Mouse (Mus musculus) hematopoietic multipotent progenitor cell, adult 10-12 weeks (in vitro differentiated cells): Measurements from ENCODE around the gene Rbm45. TPM values are rescaled to one million over a fixed set of nuclear protein-coding genes. Genes with fewer than 3 reads are reported as not detected.

Experiments
- polyA plus RNA-seq: library from polyadenylated mRNA; stranded (reverse); fragments of >175 nt; gene quantifications from 2 replicates; pipeline ENCODE4 v1.2.3, GENCODE M21; 2012; ENCODE audit warnings: low replicate concordance

Gene Rbm45
- polyA plus RNA-seq: 10.8 and 17.0 TPM in 2 replicates

DNA sequence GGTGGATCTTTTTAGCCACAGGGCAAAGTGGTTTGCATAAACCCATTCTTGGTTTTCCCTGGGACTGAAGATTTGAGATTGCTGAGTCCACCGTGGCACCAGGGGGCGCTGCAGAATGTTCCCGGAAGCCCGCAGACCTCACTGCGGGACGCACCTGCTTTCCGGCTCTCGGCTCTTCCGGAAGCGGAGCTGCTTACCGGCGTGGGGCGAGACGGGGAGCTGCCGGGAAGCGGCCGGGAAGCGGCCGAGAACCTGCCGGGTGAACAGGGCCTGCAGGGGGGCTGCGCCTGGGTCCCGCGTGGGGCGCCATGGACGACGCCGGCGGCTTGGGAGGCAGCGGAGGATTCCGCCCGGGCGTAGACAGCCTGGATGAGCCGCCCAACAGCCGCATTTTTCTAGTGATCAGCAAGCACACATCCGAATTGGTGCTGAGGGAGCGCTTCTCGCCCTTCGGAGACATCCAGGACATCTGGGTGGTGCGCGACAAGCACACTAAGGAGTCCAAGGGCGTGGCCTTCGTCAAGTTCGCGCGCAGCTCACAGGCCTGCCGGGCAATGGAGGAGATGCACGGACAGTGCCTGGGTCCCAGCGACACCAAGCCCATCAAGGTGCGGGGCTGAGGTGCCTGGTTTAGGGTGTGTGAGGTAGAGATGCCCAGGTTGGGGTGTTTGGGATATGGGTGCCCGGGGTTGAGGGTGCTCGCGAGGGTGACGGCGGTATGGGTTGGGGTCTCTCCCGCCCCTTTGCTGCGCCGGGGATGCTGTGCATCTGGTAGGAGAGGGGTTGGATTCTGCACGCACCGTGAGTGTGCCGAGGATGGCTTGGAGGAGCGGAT lies at the start of gene Rbm45:
Gene Rbm45 (plus strand): TSS at position 164 of the 835 bp plus-strand sequence.

DNA sequence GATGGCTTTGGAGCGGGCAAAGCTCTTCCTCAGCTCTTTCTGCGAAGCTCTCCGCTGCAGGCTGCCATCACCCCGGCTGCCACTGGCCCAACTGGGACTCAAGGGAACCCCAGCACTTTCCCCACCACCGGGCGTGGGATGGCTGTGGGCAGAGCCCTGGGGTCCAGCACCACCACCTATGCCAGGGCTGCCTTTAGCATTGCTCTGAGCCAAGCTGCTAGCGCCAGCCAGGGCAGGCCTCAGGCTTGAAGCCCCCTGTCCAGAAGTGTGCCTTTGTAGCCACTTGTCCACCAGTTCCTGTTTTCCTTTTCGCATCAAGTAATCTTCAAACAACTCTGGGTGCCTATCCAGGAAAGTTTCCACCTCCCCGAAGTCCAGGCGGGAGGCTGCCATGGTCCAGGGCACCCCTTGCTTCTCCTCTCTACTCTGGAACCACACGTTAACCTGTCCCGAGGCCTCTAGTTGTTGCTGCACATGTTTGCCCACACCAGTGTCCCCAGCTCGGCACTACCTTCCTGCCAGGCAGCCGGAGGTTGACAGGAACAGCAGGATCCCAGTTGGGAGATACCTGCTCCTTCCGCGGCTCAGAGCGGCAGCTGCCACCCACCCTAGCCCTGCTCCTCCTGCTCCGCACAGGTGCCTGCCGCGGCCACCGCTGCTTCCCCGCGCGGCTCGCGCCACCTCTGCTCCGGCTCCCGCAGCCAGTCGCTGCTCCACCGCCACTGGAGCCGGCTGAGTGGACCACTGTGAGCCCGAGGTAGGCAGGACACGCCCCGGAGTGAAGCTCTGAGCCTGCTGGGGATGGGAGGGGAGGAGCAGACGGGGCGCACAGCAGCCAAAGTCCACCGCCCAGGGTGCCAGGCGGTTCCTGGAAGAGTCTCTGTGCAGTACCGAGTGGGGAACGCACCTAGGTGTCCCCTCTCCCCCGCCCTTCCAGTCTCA lies 31.3 kb upstream of the Rbm45 start, which contains the start of gene Pde11a:
Gene Pde11a (minus strand): TSS at position 560 of the 942 bp plus-strand sequence.

GRCm38 (mm10) chr2:76360226-76360625 lies 9.6 kb upstream of the Rbm45 start, which contains the start of gene Cyct:
Cyct (minus strand) TSS chr2:76360450.

DNA sequence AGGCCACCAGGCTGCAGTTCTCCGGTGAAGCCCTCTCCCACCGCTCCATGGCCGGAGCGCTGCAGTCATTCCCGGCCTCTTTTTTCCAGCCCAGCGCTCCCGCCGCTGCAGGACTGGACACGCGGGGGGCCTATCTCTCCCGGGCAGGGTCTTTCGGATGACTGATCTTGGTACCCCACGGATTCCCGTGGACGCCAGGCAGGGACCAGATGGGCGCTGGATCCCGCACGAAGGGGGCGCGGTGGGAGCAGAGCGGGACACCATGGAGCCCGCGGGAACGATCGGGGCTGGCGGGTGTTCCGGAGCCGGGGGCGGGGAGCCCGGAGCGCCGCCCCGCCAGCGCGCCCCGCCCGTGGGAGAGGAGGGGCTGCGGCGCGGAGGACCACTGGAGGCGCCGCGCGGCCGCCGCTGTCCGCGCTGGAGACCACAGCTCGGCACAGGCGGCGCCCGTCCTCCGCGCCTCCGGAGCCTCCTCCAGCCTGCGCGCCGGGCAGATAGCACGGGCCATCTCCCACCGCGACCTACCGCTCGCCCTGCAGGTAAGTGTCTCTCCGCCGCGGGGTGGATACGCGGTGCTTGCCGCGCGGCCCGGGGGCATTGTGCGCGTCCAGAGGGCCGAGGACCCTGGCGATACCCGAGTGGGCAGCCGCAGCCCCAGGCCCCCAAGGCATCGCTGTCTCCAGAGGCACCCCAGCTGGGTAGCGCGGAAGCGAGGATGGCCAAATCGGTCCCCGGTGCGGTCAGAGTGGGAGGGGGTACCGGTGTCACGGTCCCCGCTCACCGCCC lies 36.6 kb downstream of the Rbm45 start, which contains the start of gene Osbpl6:
Gene Osbpl6 (plus strand): TSS at position 358 of the 786 bp plus-strand sequence.

Other genes with a start within 250 kb of the Rbm45 start
- 0.13 and 0.48 TPM in 2 replicates for gene Pde11a, start 31.2 kb upstream of the Rbm45 start, polyA plus RNA-seq
- gene Cyct, start 9.5 kb upstream of the Rbm45 start, polyA plus RNA-seq: not detected in 2 replicates
- 5.7 and 12.7 TPM in 2 replicates for gene Osbpl6, start 36.5 kb downstream of the Rbm45 start, polyA plus RNA-seq